Mouse (Mus musculus) liver, embryonic 14.5 days (tissue): ENCODE results near the gene Ankrd6.

Source experiments
- CTCF ChIP-seq: IDR thresholded peaks from 2 replicates; pipeline ENCODE4 v1.5.1; 2016; ENCODE audit warnings: antibody characterized with exemption, low read depth, control low read depth
- EP300 ChIP-seq: IDR thresholded peaks from 2 replicates; pipeline ENCODE4 v1.6.1; 2016; ENCODE audit warnings: antibody characterized with exemption, low read depth

DNA sequence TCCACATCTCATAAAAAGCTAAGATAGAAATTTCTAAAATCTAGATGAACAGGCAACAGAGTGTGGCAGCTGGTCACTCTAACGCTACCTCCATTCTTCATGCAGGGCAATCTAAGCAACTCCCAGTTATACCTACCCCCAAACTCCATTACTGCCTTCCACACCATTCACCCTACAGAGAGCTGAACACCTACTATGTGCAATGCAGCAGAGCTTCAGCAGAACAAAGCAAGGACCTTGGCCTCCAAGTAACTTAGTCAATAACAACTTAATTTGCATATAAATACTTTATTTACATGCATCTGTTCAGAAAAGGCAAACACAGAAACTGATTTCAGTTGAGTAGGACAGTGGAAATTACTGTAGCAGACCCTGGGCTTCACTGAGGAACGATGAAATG, 44.7 kb downstream of the Ankrd6 start:
- no peak for TF ChIP-seq CTCF
- no peak for TF ChIP-seq EP300
